Mouse (Mus musculus) embryonic facial prominence, embryonic 15.5 days (tissue): ENCODE data around the gene Usp4. TPM values are rescaled to one million over a fixed set of nuclear protein-coding genes. Genes with fewer than 3 reads are reported as not detected.

ENCODE experiments used
- ATAC-seq: fragments of 200-750 bp; cut with Nextera tagmentation; 2 replicates; pipeline ENCODE4 v1.8.0; 2017; ENCODE audit warnings: low read depth, moderate TSS enrichment; ENCODE audit not compliant: insufficient number of reproducible peaks, low FRiP score, low TSS enrichment
- H3K27ac ChIP-seq: fragments of 300-500 bp; sonication (generic); replicated peaks from 2 replicates; pipeline ENCODE4 v1.5.1; 2015; ENCODE audit warnings: mild to moderate bottlenecking, inconsistent platforms
- H3K27me3 ChIP-seq: fragments of 300-500 bp; sonication (generic); 2 replicates; pipeline ENCODE4 v1.6.1; 2015; ENCODE audit warnings: inconsistent platforms
- H3K36me3 ChIP-seq: fragments of 300-500 bp; sonication (generic); 2 replicates; pipeline ENCODE4 v1.6.1; 2015; ENCODE audit warnings: mild to moderate bottlenecking, inconsistent platforms
- H3K4me1 ChIP-seq: fragments of 300-500 bp; sonication (generic); 2 replicates; pipeline ENCODE4 v1.6.1; 2015; ENCODE audit warnings: inconsistent platforms
- H3K4me2 ChIP-seq: fragments of 300-500 bp; sonication (generic); replicated peaks from 2 replicates; pipeline ENCODE4 v1.6.1; 2015; ENCODE audit warnings: mild to moderate bottlenecking, inconsistent platforms
- H3K4me3 ChIP-seq: fragments of 300-500 bp; sonication (generic); replicated peaks from 2 replicates; pipeline ENCODE4 v1.5.1; 2015; ENCODE audit warnings: mild to moderate bottlenecking, inconsistent platforms
- H3K9ac ChIP-seq: fragments of 300-500 bp; sonication (generic); 2 replicates; pipeline ENCODE4 v1.6.1; 2015; ENCODE audit warnings: inconsistent platforms
- H3K9me3 ChIP-seq: fragments of 300-500 bp; sonication (generic); replicated peaks from 2 replicates; pipeline ENCODE4 v1.6.1; 2016; ENCODE audit warnings: inconsistent platforms
- WGBS: fragments of 180-500 bp; shearing (Covaris S2); methylation state at CpG from one replicate; pipeline ENCODE4 v1.1.7; 2015; 5-methylcytosine and 5-hydroxymethylcytosine counted together
- polyA plus RNA-seq: library from polyadenylated mRNA; unstranded; fragments of >200 nt; fragmentation: Nextera tagmentation; extraction: Ambion mirVana; gene quantifications from 2 replicates; pipeline ENCODE4 v1.2.1, GENCODE M21; 2015

Gene Usp4
- polyA plus RNA-seq, 1 experiment from 2014 or later: 99.4 TPM

- no peak for ATAC-seq
- H3K4me1 ChIP-seq: peaks cover 42% of the 10 kb centered on the region
- H3K9ac ChIP-seq: no peak overlapping the region
- H3K9me3 ChIP-seq: no peaks in the 10 kb centered on the region
- H3K27me3 ChIP-seq: no peaks in the 10 kb centered on the region
- no peak overlapping the region for H3K4me2 ChIP-seq
- no peak overlapping the region for H3K4me3 ChIP-seq
- 0 out of 2 replicates have a peak, but pooled peaks cover 5% of the 10 kb centered on the region for H3K36me3 ChIP-seq
- peak overlapping the region; percentile 52; the same call in 1 of the 2 replicates for H3K27ac ChIP-seq
- WGBS: 42% methylated on average over 5 of the region's 5 CpGs
These were observed 5.3 kb upstream of the Usp4 start for GRCm38 (mm10) chr9:108342301-108342831.

GRCm38 (mm10) chr9:108343331-108343730 lies 4.3 kb upstream of the Usp4 start:
- 74% methylated on average over 3 of the region's 3 CpGs for WGBS
- peaks cover 34% of the 10 kb centered on the region for H3K4me1 ChIP-seq

GRCm38 (mm10) chr9:108343835-108344234 lies 3.8 kb upstream of the Usp4 start:
- Histone ChIP-seq H3K9me3 (no peaks in the 10 kb centered on the region), H3K4me1 (peaks cover 35% of the 10 kb centered on the region), H3K27me3 (no peaks in the 10 kb centered on the region), H3K4me2 (no peak overlapping the region), H3K4me3 (no peak overlapping the region), H3K36me3 (no peaks in the 10 kb centered on the region), H3K9ac (no peak overlapping the region), H3K27ac (no peak overlapping the region)
- ATAC-seq: no peak
- WGBS: 97% methylated on average over 1 of the region's 1 CpGs

More at GRCm38 (mm10) chr9:108343331-108343730, 4.3 kb upstream of the Usp4 start:
- Histone ChIP-seq H3K9ac (no peak overlapping the region), H3K27ac (no peak overlapping the region), H3K9me3 (no peaks in the 10 kb centered on the region), H3K27me3 (no peaks in the 10 kb centered on the region), H3K4me2 (no peak overlapping the region), H3K4me3 (no peak overlapping the region), H3K36me3 (no peaks in the 10 kb centered on the region)
- ATAC-seq: no peak

GRCm38 (mm10) chr9:108344471-108344870 lies 3.2 kb upstream of the Usp4 start:
- Histone ChIP-seq H3K4me3 (no peak overlapping the region), H3K36me3 (no peaks in the 10 kb centered on the region), H3K27me3 (no peaks in the 10 kb centered on the region), H3K27ac (no peak overlapping the region), H3K9me3 (no peaks in the 10 kb centered on the region), H3K4me1 (peaks cover 41% of the 10 kb centered on the region), H3K9ac (no peak overlapping the region), H3K4me2 (no peak overlapping the region)
- 77% methylated on average over 4 of the region's 4 CpGs for WGBS
- no peak for ATAC-seq

- H3K9me3 ChIP-seq: no peaks in the 10 kb centered on the region
- peaks cover 24% of the 10 kb centered on the region for H3K4me1 ChIP-seq
- H3K36me3 ChIP-seq: peaks cover 20% of the 10 kb centered on the region
- WGBS: 5% methylated on average over 11 of the region's 11 CpGs
- H3K27ac ChIP-seq: peak overlapping the region; percentile 97
- no peak for ATAC-seq
- peak overlapping the region; percentile 56 for H3K4me2 ChIP-seq
- H3K9ac ChIP-seq: peak overlapping the region; percentile 77
- peak overlapping the region; percentile 88 for H3K4me3 ChIP-seq
- H3K27me3 ChIP-seq: no peaks in the 10 kb centered on the region
These were observed 629 bp upstream of the Usp4 start for GRCm38 (mm10) chr9:108347024-108347423.

- peak overlapping the region; percentile 97 for H3K27ac ChIP-seq
- no peak for ATAC-seq
- peaks cover 32% of the 10 kb centered on the region for H3K36me3 ChIP-seq
- H3K9ac ChIP-seq: peak overlapping the region; percentile 77
- H3K4me1 ChIP-seq: peaks cover 20% of the 10 kb centered on the region
- H3K9me3 ChIP-seq: no peaks in the 10 kb centered on the region
- WGBS: 4% methylated on average over 14 of the region's 14 CpGs
- peak overlapping the region; percentile 88 for H3K4me3 ChIP-seq
- H3K4me2 ChIP-seq: peak overlapping the region; percentile 56
- H3K27me3 ChIP-seq: no peaks in the 10 kb centered on the region
These were observed 632 bp downstream of the Usp4 start for GRCm38 (mm10) chr9:108348290-108348680.

- peaks cover 20% of the 10 kb centered on the region for H3K4me1 ChIP-seq
- ATAC-seq: no peak
- H3K9me3 ChIP-seq: no peaks in the 10 kb centered on the region
- H3K9ac ChIP-seq: no peak overlapping the region
- no peak overlapping the region for H3K27ac ChIP-seq
- H3K36me3 ChIP-seq: peaks cover 47% of the 10 kb centered on the region
- H3K4me2 ChIP-seq: no peak overlapping the region
- H3K4me3 ChIP-seq: no peak overlapping the region
- no peaks in the 10 kb centered on the region for H3K27me3 ChIP-seq
- 84% methylated on average over 4 of the region's 4 CpGs for WGBS
These were observed 2.1 kb downstream of the Usp4 start for GRCm38 (mm10) chr9:108349727-108350126.

- no peaks in the 10 kb centered on the region for H3K27me3 ChIP-seq
- no peaks in the 10 kb centered on the region for H3K4me1 ChIP-seq
- H3K27ac ChIP-seq: no peak overlapping the region
- H3K4me3 ChIP-seq: no peak overlapping the region
- no peaks in the 10 kb centered on the region for H3K9me3 ChIP-seq
- 90% methylated on average over 9 of the region's 9 CpGs for WGBS
- peaks cover 82% of the 10 kb centered on the region for H3K36me3 ChIP-seq
- ATAC-seq: no peak
- H3K9ac ChIP-seq: no peak overlapping the region
- H3K4me2 ChIP-seq: no peak overlapping the region
These were observed 30.6 kb downstream of the Usp4 start for GRCm38 (mm10) chr9:108378234-108378633.

GRCm38 (mm10) chr9:108378736-108379135 lies 31.1 kb downstream of the Usp4 start:
- ATAC-seq: no peak
- Histone ChIP-seq H3K27me3 (no peaks in the 10 kb centered on the region), H3K27ac (no peak overlapping the region), H3K4me2 (no peak overlapping the region), H3K9me3 (no peaks in the 10 kb centered on the region), H3K36me3 (peaks cover 82% of the 10 kb centered on the region), H3K4me1 (no peaks in the 10 kb centered on the region), H3K4me3 (no peak overlapping the region), H3K9ac (no peak overlapping the region)
- WGBS: 90% methylated on average over 5 of the region's 5 CpGs

- Histone ChIP-seq H3K27me3 (no peaks in the 10 kb centered on the region), H3K4me2 (no peak overlapping the region), H3K4me1 (no peaks in the 10 kb centered on the region), H3K27ac (no peak overlapping the region), H3K4me3 (no peak overlapping the region), H3K9me3 (no peaks in the 10 kb centered on the region), H3K36me3 (peaks cover 82% of the 10 kb centered on the region), H3K9ac (no peak overlapping the region)
- no peak for ATAC-seq
- WGBS: 90% methylated on average over 4 of the region's 4 CpGs
These were observed 31.6 kb downstream of the Usp4 start for GRCm38 (mm10) chr9:108379294-108379693.

- Histone ChIP-seq H3K9me3 (no peaks in the 10 kb centered on the region), H3K27ac (no peak overlapping the region), H3K36me3 (peaks cover 85% of the 10 kb centered on the region), H3K27me3 (no peaks in the 10 kb centered on the region), H3K4me2 (no peak overlapping the region), H3K4me3 (no peak overlapping the region), H3K4me1 (no peaks in the 10 kb centered on the region), H3K9ac (no peak overlapping the region)
- 93% methylated on average over 9 of the region's 9 CpGs for WGBS
- ATAC-seq: no peak
These were observed 33.7 kb downstream of the Usp4 start for GRCm38 (mm10) chr9:108381382-108381781.

GRCm38 (mm10) chr9:108385006-108385405 lies 37.4 kb downstream of the Usp4 start:
- Histone ChIP-seq H3K4me1 (no peaks in the 10 kb centered on the region), H3K9ac (no peak overlapping the region), H3K4me3 (no peak overlapping the region), H3K9me3 (no peaks in the 10 kb centered on the region), H3K27ac (no peak overlapping the region), H3K36me3 (peaks cover 88% of the 10 kb centered on the region), H3K4me2 (no peak overlapping the region), H3K27me3 (no peaks in the 10 kb centered on the region)
- WGBS: 58% methylated on average over 7 of the region's 7 CpGs
- ATAC-seq: no peak
